Mouse (Mus musculus) erythroblast, embryonic 14.5 days (primary cell): Measurements from ENCODE around the gene Itga10.

Experiments
- GATA1 ChIP-seq: IDR thresholded peaks from 2 replicates; pipeline ENCODE4 v1.6.1; 2012; ENCODE audit warnings: low read length, inconsistent platforms, mixed read lengths
- TAL1 ChIP-seq: IDR thresholded peaks from 3 replicates; pipeline ENCODE4 v1.6.1; 2012; ENCODE audit warnings: low read length, inconsistent platforms, mixed read lengths

GRCm38 (mm10) chr3:96679159-96679674, 33.8 kb downstream of the Itga10 start:
- TF ChIP-seq TAL1 (no peak), GATA1 (no peak)
